ENCODE assay signal across 12 mouse cellular contexts in the genomic region with DNA sequence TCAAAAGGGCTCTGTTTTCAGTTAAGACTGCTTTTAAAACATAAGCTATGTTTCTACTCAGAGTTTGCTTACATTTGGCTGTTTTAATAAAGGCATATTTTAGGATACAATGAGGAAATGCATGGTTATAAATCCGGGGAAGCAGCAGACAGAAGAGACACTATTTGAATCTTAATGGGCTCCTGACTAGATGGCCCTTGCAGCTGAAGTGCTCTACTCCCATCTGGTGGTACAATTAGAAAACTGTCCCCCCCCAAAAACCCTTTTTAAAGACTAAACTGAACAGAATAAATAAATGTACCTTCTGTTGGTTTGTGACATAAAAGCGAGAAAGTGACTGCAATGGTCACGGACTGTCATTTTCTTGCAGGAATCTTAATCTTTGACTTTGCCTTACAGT. TPM values are rescaled to one million over a fixed set of nuclear protein-coding genes. Genes with fewer than 3 reads are reported as not detected.
DNase-seq lines count a peak whose midpoint lies in the region; ATAC-seq and TF ChIP-seq lines count a peak whose summit lies in the region.
"Had no signal": no experiment of that assay in that cellular context is flagged by ENCODE, and none has a peak within 500 bp of the region (broad histone marks: within the 10 kb centered on the region; RNA-seq: fewer than 3 reads in every experiment).

No protein-coding gene starts in this region.

- TF ChIP-seq POLR2A in heart, adult 2 months (IDR thresholded peaks at IDR 0.05; ENCODE audit: insufficient read depth, low read depth, low read length): no peak

- no peak for TF ChIP-seq EP300 in heart, adult 2 months (IDR thresholded peaks at IDR 0.05; ENCODE audit: insufficient read depth, low read depth, low read length)
- no peak for TF ChIP-seq EP300 in liver, postnatal 0 days (IDR thresholded peaks at IDR 0.05; ENCODE audit: low read depth)

- no peak overlapping the region for H3K4me2 ChIP-seq in liver, postnatal 0 days (ENCODE audit: low read depth, low read length)

- no peak overlapping the region for H3K27ac ChIP-seq in heart, adult 2 months
- no peak overlapping the region for H3K27ac ChIP-seq in liver, postnatal 0 days (ENCODE audit: low read depth)

- H3K27me3 ChIP-seq in heart, adult 2 months (ENCODE audit: control insufficient read depth, insufficient read depth, low read length): no peaks in the 10 kb centered on the region
- H3K27me3 ChIP-seq in liver, postnatal 0 days (ENCODE audit: insufficient read depth, low read length): 0 out of 2 replicates have a peak, but pooled peaks cover 3% of the 10 kb centered on the region

- no peak for DNase-seq in heart, adult 2 months
- no peak for DNase-seq in heart, adult 9 months (ENCODE audit: low spot score in 2 of 2)
- DNase-seq in liver, postnatal 0 days: no peak
- DNase-seq in liver (no peak), A20 (ENCODE audit: low read depth, low spot score) (peak; percentile 18)
- DNase-seq in brain, adult 2 months (ENCODE audit: low read depth, low spot score): peak; percentile 16
- no peak for DNase-seq in thymus, postnatal 4 days
- DNase-seq in gastrocnemius, adult 18-20 months (ENCODE audit: low spot score): no peak
- DNase-seq: cerebellum, postnatal 36 days; lung, adult 18-20 months had no signal

- no peaks in the 10 kb centered on the region for H3K36me3 ChIP-seq in heart, adult 2 months (ENCODE audit: control insufficient read depth, insufficient read depth, low read length)
- H3K36me3 ChIP-seq in liver, postnatal 0 days (replicated peaks; ENCODE audit: insufficient read depth, low read length): no peaks in the 10 kb centered on the region

- no peak for ATAC-seq in liver, postnatal 0 days

- H3K9ac ChIP-seq in heart, adult 2 months (ENCODE audit: low read depth, low read length): no peak overlapping the region
- H3K9ac ChIP-seq in liver, postnatal 0 days (replicated peaks): no peak overlapping the region

- no peaks in the 10 kb centered on the region for H3K9me3 ChIP-seq in liver, postnatal 0 days (ENCODE audit: low read length)

- WGBS in heart, adult 2 months: 60% methylated on average over 3 of the region's 3 CpGs
- 66% methylated on average over 3 of the region's 3 CpGs for WGBS in liver, postnatal 0 days (ENCODE audit: insufficient replicate concordance)

- peak; percentile 53 for TF ChIP-seq CTCF in heart, adult 2 months (IDR thresholded peaks at IDR 0.05)
- peak; percentile 37; the same call in 1 of the 2 replicates for TF ChIP-seq CTCF in liver, postnatal 0 days (IDR thresholded peaks at IDR 0.05; ENCODE audit: low read depth)

- no peak overlapping the region for H3K4me3 ChIP-seq in heart, adult 2 months
- no peak overlapping the region for H3K4me3 ChIP-seq in liver, postnatal 0 days (ENCODE audit: low read depth, low read length)

- no peaks in the 10 kb centered on the region for H3K4me1 ChIP-seq in heart, adult 2 months (ENCODE audit: control insufficient read depth, insufficient read depth, low read length)
- H3K4me1 ChIP-seq in liver, postnatal 0 days (ENCODE audit: insufficient read depth): no peaks in the 10 kb centered on the region

- no peaks in the 10 kb centered on the region for H3K79me2 ChIP-seq in heart, adult 2 months (replicated peaks; ENCODE audit: control insufficient read depth, insufficient read depth, low read length)

- intact Hi-C loops in heart, adult 2 months (cut with DNase I): no loop called here

RNA-seq across cellular contexts. Expression of gene Psmd10, which starts 24.5 kb away (rescaled TPM):
- total RNA-seq in heart, adult 2 months (2021): 10 to 100 TPM; 12.5 to 13.8 TPM
- polyA plus RNA-seq in heart, adult 2 months (2012; rRNA removed): 5.1 and 9.4 TPM in 2 replicates
- 21.4 and 23.5 TPM in 2 replicates for polyA plus RNA-seq in liver, postnatal 0 days (2015; fragmentation: Nextera tagmentation; extraction: Ambion mirVana)
- 10 to 100 TPM in 1 of 2 experiments, 1 to 10 TPM in 1; 9.9 to 10.7 TPM for total RNA-seq in gastrocnemius, adult 18-20 months (2021)

RNA-seq across cellular contexts. Expression of gene Atg4a, which starts 24.6 kb away (rescaled TPM):
- 10 to 100 TPM in 1 of 2 experiments, 1 to 10 TPM in 1; 9.2 to 10.8 TPM for total RNA-seq in heart, adult 2 months (2021)
- 4.3 and 8.8 TPM in 2 replicates for polyA plus RNA-seq in heart, adult 2 months (2012; rRNA removed)
- 16.7 and 18.3 TPM in 2 replicates for polyA plus RNA-seq in liver, postnatal 0 days (2015; fragmentation: Nextera tagmentation; extraction: Ambion mirVana)
- total RNA-seq in gastrocnemius, adult 18-20 months (2021): 10 to 100 TPM; 20.7 to 28.3 TPM

RNA-seq across cellular contexts. Expression of gene Vsig1, which starts 24.7 kb away (rescaled TPM):
- total RNA-seq in heart, adult 2 months (2021): not detected
- polyA plus RNA-seq in heart, adult 2 months (2012; rRNA removed): 0.04 TPM in 1 of 2 replicates, not detected in the other
- polyA plus RNA-seq in liver, postnatal 0 days (2015; fragmentation: Nextera tagmentation; extraction: Ambion mirVana): not detected in 2 replicates
- total RNA-seq in gastrocnemius, adult 18-20 months (2021): not detected
- total RNA-seq: neutrophil, adult 5-6 weeks had no signal
- polyA plus RNA-seq: heart, embryonic 14.5 days had no signal

Comparison
In these comparisons a context has a peak if more than half of its experiments do, and no peak if none do; other contexts are left out.
1. DNase-seq: peak in A20 (single experiment) and brain, adult 2 months (single experiment); none in heart, adult 2 months (0 of 2), heart, adult 9 months (0 of 2), liver, postnatal 0 days (single experiment), liver (single experiment), thymus, postnatal 4 days (single experiment) and gastrocnemius, adult 18-20 months (single experiment).